Mouse (Mus musculus) brain, embryonic 14.5 days (tissue): Measurements from ENCODE around the gene Met.

Experiments
- CTCF ChIP-seq: fragments of 200-500 bp; IDR thresholded peaks from 2 replicates; pipeline ENCODE4 v1.5.1; 2012; ENCODE audit warnings: inconsistent platforms, mild to moderate bottlenecking, moderate library complexity, borderline replicate concordance; ENCODE audit not compliant: insufficient read depth, insufficient read length; ENCODE audit errors: extremely low read depth
- POLR2A ChIP-seq: fragments of 200-500 bp; IDR thresholded peaks from 2 replicates; pipeline ENCODE4 v1.6.1; 2012; ENCODE audit warnings: mild to moderate bottlenecking, inconsistent platforms, borderline replicate concordance; ENCODE audit not compliant: poor library complexity, insufficient read depth, insufficient read length, severe bottlenecking; ENCODE audit errors: extremely low read depth

GRCm38 (mm10) chr6:17503724-17504123 lies 40.1 kb downstream of the Met start:
- TF ChIP-seq CTCF (no peak), POLR2A (no peak)
